Mouse (Mus musculus) cerebellum, postnatal 10 days (tissue): ENCODE measurements at regions not wholly inside any gene's neighbourhood (a gene's known extent, or its start where the extent isn't known, plus 50 kb on each side); places are given as distances from the start of the nearest gene placed in this dataset.

Experiments used
- DNase-seq, 2 experiments: peaks; one replicate each; pipeline ENCODE4 v3.0.0; 2021; ENCODE audit warnings: mixed read lengths in 2 of 2

- peak; percentile 30 to 36 for DNase-seq
Measured at GRCm38 (mm10) chr3:49200596-49200995, 556.5 kb downstream of the Pcdh18 start.

- DNase-seq, result peak; percentile 79 to 86
Measured at GRCm38 (mm10) chr3:49185555-49185954, 571.6 kb downstream of the Pcdh18 start.
